Mouse (Mus musculus) olfactory bulb, adult 2 months (tissue): ENCODE measurements at regions not wholly inside any gene's neighbourhood (a gene's known extent, or its start where the extent isn't known, plus 50 kb on each side); places are given as distances from the start of the nearest gene placed in this dataset.

ENCODE experiments used
- H3K27ac ChIP-seq: fragments of 200-500 bp; 2 replicates; pipeline ENCODE4 v1.5.1; 2012; ENCODE audit warnings: low read depth, low read length; ENCODE audit not compliant: insufficient read depth
- H3K4me1 ChIP-seq: fragments of 200-500 bp; 2 replicates; pipeline ENCODE4 v1.6.1; 2012; ENCODE audit warnings: low read length; ENCODE audit not compliant: control insufficient read depth, insufficient read depth
- H3K4me3 ChIP-seq: fragments of 200-500 bp; 2 replicates; pipeline ENCODE4 v1.5.1; 2012; ENCODE audit warnings: mild to moderate bottlenecking, low read depth, low read length, moderate library complexity; ENCODE audit not compliant: insufficient read depth
- CTCF ChIP-seq: fragments of 200-500 bp; IDR thresholded peaks from 2 replicates; pipeline ENCODE4 v1.5.1; 2012; ENCODE audit warnings: low read depth, mild to moderate bottlenecking, low read length, moderate library complexity; ENCODE audit not compliant: insufficient read depth
- POLR2A ChIP-seq: fragments of 200-500 bp; IDR thresholded peaks from 2 replicates; pipeline ENCODE4 v1.6.1; 2012; ENCODE audit warnings: mild to moderate bottlenecking, low read depth, low read length, moderate library complexity; ENCODE audit not compliant: insufficient read depth
- WGBS: fragments of 180-500 bp; shearing (Covaris S2); methylation state at CpG from one replicate; pipeline ENCODE4 v1.1.7; 2018; 5-methylcytosine and 5-hydroxymethylcytosine counted together

DNA sequence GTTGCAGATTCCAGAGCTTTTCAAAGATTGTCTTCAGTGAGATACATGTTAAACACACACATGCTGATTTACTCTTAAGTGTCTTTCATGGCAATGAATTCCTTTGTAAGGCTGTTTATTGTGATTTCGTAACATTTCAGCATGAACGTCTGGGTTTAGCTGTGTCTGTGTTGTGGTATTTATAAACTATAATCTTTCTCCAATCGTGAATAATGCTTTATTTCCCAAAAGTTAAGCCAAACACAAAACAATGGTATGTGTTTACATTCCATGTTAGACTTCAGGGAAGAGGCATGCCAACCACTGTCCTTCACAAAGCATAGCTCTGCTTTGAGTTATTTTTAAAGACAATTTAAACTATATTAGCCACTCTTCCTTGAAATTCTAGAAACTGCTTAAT is 87.5 kb upstream of the Ankrd50 start:
- TF ChIP-seq CTCF (no peak), POLR2A (no peak)
- Histone ChIP-seq H3K4me1 (no peaks in the 10 kb centered on the region), H3K27ac (no peak overlapping the region), H3K4me3 (no peak overlapping the region)
- WGBS = 49% methylated on average over 3 of the region's 3 CpGs

DNA sequence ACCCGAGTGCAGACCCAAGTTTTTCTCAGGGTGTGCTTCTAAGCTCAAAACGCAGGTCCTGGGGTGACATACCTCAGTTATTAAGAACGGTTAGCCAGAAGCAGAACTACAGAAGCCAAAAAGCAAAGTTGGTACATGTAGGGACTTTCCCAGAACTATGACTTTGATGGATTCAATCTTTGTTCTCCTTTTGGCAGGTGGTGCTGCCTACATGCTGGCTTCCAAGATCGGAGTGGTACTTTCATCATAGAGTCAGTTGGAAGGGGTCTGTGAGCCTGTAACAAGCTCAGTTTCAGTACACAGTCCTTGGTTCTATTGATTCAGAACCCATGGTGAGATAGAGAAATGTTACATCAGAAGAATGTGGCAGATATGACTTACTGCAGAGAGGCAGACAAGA is 86.6 kb upstream of the Ankrd50 start:
- TF ChIP-seq CTCF (no peak), POLR2A (no peak)

DNA sequence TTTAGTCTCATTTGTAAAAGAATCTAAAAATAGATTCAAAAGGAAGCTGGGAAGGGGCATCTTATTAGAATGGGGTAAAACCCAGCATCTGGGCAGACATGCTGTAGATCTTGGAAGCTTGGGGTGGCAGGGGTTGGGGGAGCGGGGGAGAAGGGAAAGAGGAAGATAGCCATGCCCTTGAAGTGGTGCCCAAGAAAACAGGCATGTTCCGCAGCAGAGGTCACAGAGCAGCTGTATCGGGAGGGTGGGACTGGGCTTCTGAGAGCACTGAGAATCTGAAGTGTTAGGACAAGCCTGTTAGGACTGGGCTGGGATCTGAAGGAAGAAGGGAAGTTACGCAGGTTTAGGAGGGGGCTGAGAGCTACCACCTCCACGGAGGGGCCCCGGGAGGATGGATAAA is 84.4 kb upstream of the Ankrd50 start:
- TF ChIP-seq POLR2A = no peak
- TF ChIP-seq CTCF = no peak
- H3K4me1 ChIP-seq = peaks cover 4% of the 10 kb centered on the region
- H3K27ac ChIP-seq = no peak overlapping the region
- WGBS = 80% methylated on average over 6 of the region's 6 CpGs
- H3K4me3 ChIP-seq = no peak overlapping the region

More for the DNA sequence above, 86.6 kb upstream of the Ankrd50 start:
- Histone ChIP-seq H3K27ac (no peak overlapping the region), H3K4me3 (no peak overlapping the region), H3K4me1 (no peaks in the 10 kb centered on the region)
- WGBS = 92% methylated on average over 4 of the region's 4 CpGs

DNA sequence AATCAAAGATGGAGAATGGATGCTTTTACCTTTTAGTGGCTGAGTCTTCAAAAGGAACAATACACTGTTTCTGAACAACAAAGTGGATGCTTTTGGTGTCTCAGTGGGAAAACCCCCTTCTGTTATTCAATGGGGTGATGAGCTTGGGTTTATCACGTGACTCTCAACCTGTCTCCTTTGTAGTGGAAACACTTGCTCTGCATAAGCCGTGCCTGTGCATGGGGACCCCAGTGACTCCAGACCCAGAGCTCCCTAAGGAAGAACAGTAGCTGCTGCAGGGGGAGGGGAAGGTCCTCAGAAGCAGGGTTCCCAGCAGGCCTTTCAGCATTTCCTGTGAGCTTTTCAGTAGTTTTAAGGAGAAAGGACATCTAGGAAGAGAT is 83.9 kb upstream of the Ankrd50 start:
- no peak overlapping the region for H3K4me3 ChIP-seq
- 49% methylated on average over 2 of the region's 2 CpGs for WGBS
- H3K4me1 ChIP-seq = peaks cover 4% of the 10 kb centered on the region
- TF ChIP-seq POLR2A (no peak), CTCF (no peak)
- no peak overlapping the region for H3K27ac ChIP-seq

DNA sequence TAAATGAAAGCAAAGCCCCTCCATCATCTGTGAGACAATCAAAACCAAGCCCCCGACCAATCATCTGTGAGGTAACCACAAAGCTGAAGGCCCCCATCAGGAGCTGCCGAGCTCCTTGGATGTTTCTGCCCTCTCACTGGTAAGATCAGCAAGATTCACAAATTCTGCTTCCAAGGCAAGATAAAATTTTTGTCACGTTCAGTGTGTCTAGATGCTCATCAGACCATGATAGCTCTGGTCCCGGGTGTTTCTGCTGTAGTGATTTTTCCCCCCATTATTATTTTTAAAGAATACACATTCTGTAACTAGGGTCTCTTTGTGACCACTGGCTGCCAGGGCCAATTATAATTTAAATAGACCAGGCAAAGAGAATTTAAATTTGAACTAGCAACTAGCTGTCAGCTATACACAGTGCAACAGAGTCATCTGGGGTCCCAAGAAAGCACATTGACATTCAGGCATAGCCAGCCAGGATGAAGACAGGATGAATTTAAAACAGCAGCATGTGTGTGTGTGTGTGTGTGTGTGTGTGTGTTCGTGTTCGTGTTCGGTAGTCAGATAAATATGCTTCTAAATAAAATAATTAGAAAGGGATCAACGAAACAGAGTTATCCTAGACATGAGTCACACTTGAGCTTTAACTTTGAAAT is 83.4 kb upstream of the Ankrd50 start:
- TF ChIP-seq POLR2A (no peak), CTCF (no peak)
- Histone ChIP-seq H3K4me1 (peaks cover 4% of the 10 kb centered on the region), H3K4me3 (no peak overlapping the region), H3K27ac (no peak overlapping the region)
- 63% methylated on average over 8 of the region's 8 CpGs for WGBS

DNA sequence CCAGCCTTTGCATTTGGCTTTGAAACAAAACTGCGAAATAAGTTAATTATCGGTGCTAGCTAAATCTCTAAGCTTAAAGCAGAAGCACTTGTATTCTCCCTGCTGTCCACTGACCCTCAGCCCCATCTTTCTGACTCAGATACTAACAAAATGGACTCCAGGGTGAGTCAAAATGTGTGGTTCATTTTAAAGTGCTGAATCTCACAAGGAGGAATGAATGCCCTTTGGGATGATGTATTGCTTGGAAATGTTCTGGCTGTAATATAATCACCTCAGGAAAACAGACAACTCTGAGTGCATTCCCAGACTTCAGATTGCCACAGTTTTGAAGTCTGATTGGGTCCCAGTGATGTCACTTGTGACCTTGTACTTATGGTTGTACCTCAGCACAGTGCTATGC is 81.9 kb upstream of the Ankrd50 start:
- H3K4me3 ChIP-seq = no peak overlapping the region
- H3K27ac ChIP-seq = no peak overlapping the region
- no peak for TF ChIP-seq CTCF
- TF ChIP-seq POLR2A = no peak
- 72% methylated on average over 2 of the region's 2 CpGs for WGBS
- peaks cover 4% of the 10 kb centered on the region for H3K4me1 ChIP-seq

DNA sequence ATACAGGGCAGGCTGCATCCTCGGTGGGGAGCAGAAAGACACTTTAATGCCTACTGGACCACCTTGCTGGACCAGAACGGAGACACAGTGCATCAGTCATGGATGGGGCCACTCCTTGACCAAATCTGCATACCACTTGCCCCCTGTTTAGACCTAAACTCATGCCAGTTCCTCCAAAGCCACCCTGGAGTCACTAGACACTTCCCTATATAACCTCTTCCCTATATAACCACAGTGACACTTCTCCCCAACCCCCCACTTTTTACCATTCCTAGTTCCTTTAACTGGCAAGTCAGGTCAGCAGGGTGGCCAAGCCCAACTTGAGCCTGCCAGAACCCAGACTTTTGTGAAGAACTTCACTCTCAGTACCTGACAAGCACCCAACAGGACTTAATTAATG is 80.2 kb upstream of the Ankrd50 start:
- WGBS = 55% methylated on average over 2 of the region's 2 CpGs
- H3K4me1 ChIP-seq = peaks cover 4% of the 10 kb centered on the region
- TF ChIP-seq CTCF (no peak), POLR2A (no peak)
- H3K27ac ChIP-seq = no peak overlapping the region
- no peak overlapping the region for H3K4me3 ChIP-seq

DNA sequence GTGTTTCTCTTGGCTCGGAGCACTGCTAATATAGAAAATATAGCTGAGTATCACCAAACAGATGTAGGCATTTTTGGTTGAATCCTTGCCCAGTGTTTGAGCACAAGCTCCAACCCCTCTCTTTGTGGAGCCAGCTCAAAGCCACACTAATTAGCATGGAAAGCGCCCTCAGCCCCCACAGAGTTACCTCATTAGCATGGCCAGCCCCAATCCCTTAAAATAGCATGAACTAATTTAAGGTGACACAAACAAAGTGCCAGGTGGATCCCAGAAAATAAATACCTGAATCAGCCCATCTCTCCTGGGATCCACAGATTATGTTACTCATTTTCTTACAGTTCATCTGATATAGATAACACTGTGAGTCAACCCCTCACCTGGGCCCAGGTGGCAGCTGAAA is 79.7 kb upstream of the Ankrd50 start:
- no peak overlapping the region for H3K4me3 ChIP-seq
- H3K4me1 ChIP-seq = peaks cover 4% of the 10 kb centered on the region
- 20% methylated on average over 2 of the region's 2 CpGs for WGBS

DNA sequence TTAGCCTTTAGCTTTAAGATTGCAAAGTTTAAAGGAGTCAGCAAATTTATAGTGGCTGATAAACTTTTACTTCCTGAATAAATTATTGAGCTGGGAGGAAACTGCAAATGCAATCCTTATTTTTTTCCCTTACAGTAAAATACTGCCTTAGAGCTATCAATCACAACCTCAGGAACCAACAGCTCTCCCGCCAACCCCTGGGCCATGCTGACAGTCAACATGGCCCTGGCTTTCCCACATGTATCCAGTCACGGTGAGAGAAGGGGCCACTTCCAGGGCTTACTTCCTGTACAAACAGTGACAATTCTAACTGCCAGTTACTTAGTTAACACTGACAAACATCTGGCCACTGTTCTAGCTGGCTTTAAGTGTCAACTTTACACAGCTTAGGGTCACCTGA is 76.5 kb upstream of the Ankrd50 start:
- H3K27ac ChIP-seq = no peak overlapping the region
- no peak for TF ChIP-seq POLR2A
- no peak for TF ChIP-seq CTCF
- no peak overlapping the region for H3K4me3 ChIP-seq
- H3K4me1 ChIP-seq = peaks cover 4% of the 10 kb centered on the region
- WGBS = 90% methylated on average over 2 of the region's 2 CpGs

More for the DNA sequence above, 79.7 kb upstream of the Ankrd50 start:
- TF ChIP-seq POLR2A (no peak), CTCF (no peak)
- no peak overlapping the region for H3K27ac ChIP-seq

DNA sequence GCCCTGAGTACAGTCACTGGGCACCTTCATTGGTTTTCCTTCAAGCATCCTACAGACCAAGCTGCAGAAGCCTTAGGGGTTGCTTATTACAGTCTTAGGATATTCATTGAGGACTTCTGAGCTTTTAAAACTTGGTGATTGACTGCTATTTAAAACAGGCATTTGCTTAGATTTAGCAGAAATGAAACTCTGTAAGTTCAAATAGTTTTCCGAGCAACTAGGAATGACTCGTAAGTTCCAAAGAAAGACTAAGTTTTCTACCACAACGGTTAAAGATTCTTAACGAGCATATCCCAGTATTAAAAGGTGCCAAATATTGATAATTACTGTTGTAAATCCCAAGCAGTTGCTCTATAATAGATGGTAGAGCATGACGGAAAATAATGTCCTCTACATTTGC is 71.3 kb upstream of the Ankrd50 start:
- 78% methylated on average over 5 of the region's 5 CpGs for WGBS
- no peak for TF ChIP-seq CTCF

More for the DNA sequence above, 71.3 kb upstream of the Ankrd50 start:
- no peak overlapping the region for H3K4me3 ChIP-seq
- H3K27ac ChIP-seq = no peak overlapping the region
- no peaks in the 10 kb centered on the region for H3K4me1 ChIP-seq
